Mouse (Mus musculus) embryonic facial prominence, embryonic 13.5 days (tissue): ENCODE data around the gene Mrpl2. TPM values are rescaled to one million over a fixed set of nuclear protein-coding genes. Genes with fewer than 3 reads are reported as not detected.

Experiments
- ATAC-seq: fragments of 200-750 bp; cut with Nextera tagmentation; 2 replicates; pipeline ENCODE4 v1.8.0; 2017; ENCODE audit warnings: low read depth; ENCODE audit not compliant: insufficient number of reproducible peaks, insufficient read depth, low FRiP score, low TSS enrichment
- H3K27ac ChIP-seq: fragments of 300-500 bp; sonication (generic); 2 replicates; pipeline ENCODE4 v1.5.1; 2015; ENCODE audit warnings: moderate library complexity, mild to moderate bottlenecking, inconsistent platforms
- H3K27me3 ChIP-seq: fragments of 300-500 bp; sonication (generic); 2 replicates; pipeline ENCODE4 v1.6.1; 2015; ENCODE audit warnings: mild to moderate bottlenecking, inconsistent platforms
- H3K36me3 ChIP-seq: fragments of 300-500 bp; sonication (generic); 2 replicates; pipeline ENCODE4 v1.6.1; 2015; ENCODE audit warnings: mild to moderate bottlenecking, inconsistent platforms
- H3K4me1 ChIP-seq: fragments of 300-500 bp; sonication (generic); 2 replicates; pipeline ENCODE4 v1.6.1; 2015; ENCODE audit warnings: inconsistent platforms
- H3K4me2 ChIP-seq: fragments of 300-500 bp; sonication (generic); 2 replicates; pipeline ENCODE4 v1.6.1; 2015; ENCODE audit warnings: moderate library complexity, mild to moderate bottlenecking, inconsistent platforms
- H3K4me3 ChIP-seq: fragments of 300-500 bp; sonication (generic); 2 replicates; pipeline ENCODE4 v1.5.1; 2015; ENCODE audit warnings: mild to moderate bottlenecking, inconsistent platforms
- H3K9ac ChIP-seq: fragments of 300-500 bp; sonication (generic); 2 replicates; pipeline ENCODE4 v1.6.1; 2015; ENCODE audit warnings: mild to moderate bottlenecking, inconsistent platforms
- H3K9me3 ChIP-seq: fragments of 300-500 bp; sonication (generic); 2 replicates; pipeline ENCODE4 v1.6.1; 2016; ENCODE audit warnings: inconsistent platforms
- WGBS: fragments of 180-500 bp; shearing (Covaris S2); methylation state at CpG from one replicate; pipeline ENCODE4 v1.1.7; 2015; ENCODE audit warnings: mixed read lengths; 5-methylcytosine and 5-hydroxymethylcytosine counted together
- polyA plus RNA-seq: library from polyadenylated mRNA; unstranded; fragments of >200 nt; fragmentation: Nextera tagmentation; extraction: Ambion mirVana; gene quantifications from 2 replicates; pipeline ENCODE4 v1.2.1, GENCODE M21; 2015

Mrpl2 gene
- polyA plus RNA-seq, 1 experiment from 2014 or later, result 95.4 TPM

GRCm38 (mm10) chr17:46694517-46695063 lies 48.6 kb downstream of the Mrpl2 start:
- H3K36me3 ChIP-seq, result peaks cover 48% of the 10 kb centered on the region
- ATAC-seq, result no peak
- no peak overlapping the region for H3K27ac ChIP-seq
- no peaks in the 10 kb centered on the region for H3K9me3 ChIP-seq
- H3K4me2 ChIP-seq, result no peak overlapping the region
- no peaks in the 10 kb centered on the region for H3K27me3 ChIP-seq
- H3K4me3 ChIP-seq, result no peak overlapping the region
- no peaks in the 10 kb centered on the region for H3K4me1 ChIP-seq
- WGBS, result 85% methylated on average over 1 of the region's 1 CpGs
- no peak overlapping the region for H3K9ac ChIP-seq

GRCm38 (mm10) chr17:46698515-46698914 lies 52.5 kb downstream of the Mrpl2 start:
- no peak for ATAC-seq
- H3K9me3 ChIP-seq, result no peaks in the 10 kb centered on the region
- no peak overlapping the region for H3K4me3 ChIP-seq
- 82% methylated on average over 6 of the region's 6 CpGs for WGBS
- no peak overlapping the region for H3K27ac ChIP-seq
- H3K4me1 ChIP-seq, result peaks cover 22% of the 10 kb centered on the region
- H3K9ac ChIP-seq, result no peak overlapping the region
- peaks cover 53% of the 10 kb centered on the region for H3K36me3 ChIP-seq
- H3K4me2 ChIP-seq, result no peak overlapping the region
- no peaks in the 10 kb centered on the region for H3K27me3 ChIP-seq

- no peak for ATAC-seq
- Histone ChIP-seq H3K27me3 (no peaks in the 10 kb centered on the region), H3K9ac (no peak overlapping the region; the same call in 1 of the 2 replicates), H3K9me3 (no peaks in the 10 kb centered on the region), H3K4me1 (peaks cover 28% of the 10 kb centered on the region), H3K4me2 (no peak overlapping the region), H3K4me3 (no peak overlapping the region), H3K36me3 (peaks cover 50% of the 10 kb centered on the region), H3K27ac (no peak overlapping the region)
- 88% methylated on average over 5 of the region's 5 CpGs for WGBS
These were observed 53.2 kb downstream of the Mrpl2 start for GRCm38 (mm10) chr17:46699245-46699644.

Other genes with a start within 250 kb of the Mrpl2 start
- 1.1 and 3.3 TPM in 2 replicates for gene Crip3, start 217.3 kb upstream of the Mrpl2 start, polyA plus RNA-seq
- not detected in 2 replicates for gene Slc22a7, start 207.8 kb upstream of the Mrpl2 start, polyA plus RNA-seq
- gene Ttbk1, start 158.6 kb upstream of the Mrpl2 start, polyA plus RNA-seq, result 0.14 and 0.27 TPM in 2 replicates
- 60.8 and 63.5 TPM in 2 replicates for gene Dnph1, start 149.5 kb upstream of the Mrpl2 start, polyA plus RNA-seq
- gene Cul9, start 99.8 kb upstream of the Mrpl2 start, polyA plus RNA-seq, result 10.7 and 11.4 TPM in 2 replicates
- gene Srf, start 90.1 kb upstream of the Mrpl2 start, polyA plus RNA-seq, result 6.3 and 8.9 TPM in 2 replicates
- 148 and 149 TPM in 2 replicates for gene Ptk7, start 16.7 kb upstream of the Mrpl2 start, polyA plus RNA-seq
- 21.8 and 26.3 TPM in 2 replicates for gene Klc4, start 207 bp upstream of the Mrpl2 start, polyA plus RNA-seq
- gene Cul7, start 4.1 kb downstream of the Mrpl2 start, polyA plus RNA-seq, result 57.4 and 64.1 TPM in 2 replicates
- gene Rrp36, start 28.1 kb downstream of the Mrpl2 start, polyA plus RNA-seq, result 72.3 and 75.6 TPM in 2 replicates
- 160 and 176 TPM in 2 replicates for gene Mea1, start 32.6 kb downstream of the Mrpl2 start, polyA plus RNA-seq
- 121 and 133 TPM in 2 replicates for gene Klhdc3, start 34.7 kb downstream of the Mrpl2 start, polyA plus RNA-seq
- gene Ppp2r5d, start 58.9 kb downstream of the Mrpl2 start, polyA plus RNA-seq, result 85.8 and 100 TPM in 2 replicates
- 27.9 and 32.4 TPM in 2 replicates for gene Pex6, start 65.2 kb downstream of the Mrpl2 start, polyA plus RNA-seq
- gene Gnmt, start 82.9 kb downstream of the Mrpl2 start, polyA plus RNA-seq, result 0.34 and 1.8 TPM in 2 replicates
- gene Cnpy3, start 106.0 kb downstream of the Mrpl2 start, polyA plus RNA-seq, result 65.5 and 67.0 TPM in 2 replicates
- 0.53 TPM in 1 of 2 replicates, not detected in the other for gene Ptcra, start 117.5 kb downstream of the Mrpl2 start, polyA plus RNA-seq
- gene 2310039H08Rik, start 126.4 kb downstream of the Mrpl2 start, polyA plus RNA-seq, result 69.8 and 78.6 TPM in 2 replicates
- gene Rpl7l1, start 136.4 kb downstream of the Mrpl2 start, polyA plus RNA-seq, result 172 and 178 TPM in 2 replicates
- gene Bicral, start 212.3 kb downstream of the Mrpl2 start, polyA plus RNA-seq, result 4.4 and 5.0 TPM in 2 replicates
- 58.5 and 63.3 TPM in 2 replicates for gene Tbcc, start 244.5 kb downstream of the Mrpl2 start, polyA plus RNA-seq